Mouse (Mus musculus) midbrain, postnatal 0 days (tissue): Measurements from ENCODE around the gene Atp8b4. TPM values are rescaled to one million over a fixed set of nuclear protein-coding genes. Genes with fewer than 3 reads are reported as not detected.

ENCODE experiments used
- ATAC-seq: fragments of 200-750 bp; cut with Nextera tagmentation; 2 replicates; pipeline ENCODE4 v1.8.0; 2017; ENCODE audit warnings: moderate number of reproducible peaks, mild to moderate bottlenecking, moderate TSS enrichment, moderate library complexity; ENCODE audit not compliant: low FRiP score
- DNase-seq: peaks from one replicate; pipeline ENCODE4 v3.0.0-alpha.2; 2015; ENCODE audit warnings: low spot score
- H3K27ac ChIP-seq: fragments of 300-500 bp; sonication (generic); 2 replicates; pipeline ENCODE4 v1.5.1; 2014; ENCODE audit warnings: low read depth, mild to moderate bottlenecking, low read length, mixed read lengths
- H3K27me3 ChIP-seq: fragments of 300-500 bp; sonication (generic); 2 replicates; pipeline ENCODE4 v1.6.1; 2014; ENCODE audit warnings: low read length, control low read depth, mixed read lengths; ENCODE audit not compliant: insufficient read depth
- H3K36me3 ChIP-seq: fragments of 300-500 bp; sonication (generic); 2 replicates; pipeline ENCODE4 v1.6.1; 2014; ENCODE audit warnings: low read length, control low read depth, mixed read lengths; ENCODE audit not compliant: insufficient read depth
- H3K4me1 ChIP-seq: fragments of 300-500 bp; sonication (generic); 2 replicates; pipeline ENCODE4 v1.6.1; 2014; ENCODE audit warnings: mild to moderate bottlenecking, control low read depth, antibody characterized with exemption, low read length, mixed read lengths; ENCODE audit not compliant: insufficient read depth
- H3K4me2 ChIP-seq: fragments of 300-500 bp; sonication (generic); 2 replicates; pipeline ENCODE4 v1.6.1; 2014; ENCODE audit warnings: low read depth, mild to moderate bottlenecking, low read length, mixed read lengths; ENCODE audit not compliant: poor library complexity, severe bottlenecking
- H3K4me3 ChIP-seq: fragments of 300-500 bp; sonication (generic); 2 replicates; pipeline ENCODE4 v1.5.1; 2014; ENCODE audit warnings: low read depth, mild to moderate bottlenecking, low read length, moderate library complexity
- H3K9ac ChIP-seq: fragments of 300-500 bp; sonication (generic); replicated peaks from 2 replicates; pipeline ENCODE4 v1.6.1; 2014; ENCODE audit warnings: mild to moderate bottlenecking, low read length, moderate library complexity, mixed read lengths; ENCODE audit not compliant: poor library complexity, severe bottlenecking
- H3K9me3 ChIP-seq: fragments of 300-500 bp; sonication (generic); 2 replicates; pipeline ENCODE4 v1.6.1; 2016; ENCODE audit warnings: low read length, control low read depth
- CTCF ChIP-seq: IDR thresholded peaks from 2 replicates; pipeline ENCODE4 v1.5.1; 2016; ENCODE audit warnings: antibody characterized with exemption, mild to moderate bottlenecking
- WGBS: fragments of 180-500 bp; shearing (Covaris S2); extraction: QIAGEN DNeasy Blood & Tissue Kit; methylation state at CpG from one replicate; pipeline ENCODE4 v1.1.7; 2014; 5-methylcytosine and 5-hydroxymethylcytosine counted together
- polyA plus RNA-seq: library from polyadenylated mRNA; unstranded; fragments of >200 nt; fragmentation: Nextera tagmentation; extraction: Ambion mirVana; gene quantifications from 2 replicates; pipeline ENCODE4 v1.2.1, GENCODE M21; 2015
- total RNA-seq: library from RNA; depleted of rRNA; stranded (reverse); fragments of >200 nt; gene quantifications from 2 replicates; pipeline ENCODE4 v1.2.3, GENCODE M21; 2014; rRNA removed

Atp8b4 gene
- total and polyA plus RNA-seq, 2 experiments from 2014 or later = 0.22 TPM; not detected in 1

- WGBS = 80% methylated on average over 7 of the region's 7 CpGs
- no peak for ATAC-seq
- H3K4me2 ChIP-seq = no peak overlapping the region
Observed at GRCm38 (mm10) chr2:126286420-126286819, 214.1 kb downstream of the Atp8b4 start.

GRCm38 (mm10) chr2:126284071-126284470 is 216.4 kb downstream of the Atp8b4 start:
- Histone ChIP-seq H3K27ac (no peak overlapping the region), H3K27me3 (no peaks in the 10 kb centered on the region), H3K4me2 (no peak overlapping the region), H3K4me1 (no peaks in the 10 kb centered on the region), H3K4me3 (no peak overlapping the region), H3K9ac (no peak overlapping the region), H3K36me3 (no peaks in the 10 kb centered on the region), H3K9me3 (no peaks in the 10 kb centered on the region)
- 80% methylated on average over 6 of the region's 6 CpGs for WGBS
- ATAC-seq (no peak), DNase-seq (no peak)
- TF ChIP-seq CTCF = no peak

More at GRCm38 (mm10) chr2:126286420-126286819, 214.1 kb downstream of the Atp8b4 start:
- Histone ChIP-seq H3K4me1 (no peaks in the 10 kb centered on the region), H3K9me3 (no peaks in the 10 kb centered on the region), H3K4me3 (no peak overlapping the region), H3K27ac (no peak overlapping the region), H3K36me3 (no peaks in the 10 kb centered on the region), H3K27me3 (no peaks in the 10 kb centered on the region), H3K9ac (no peak overlapping the region)
- TF ChIP-seq CTCF = no peak
- DNase-seq = no peak

- H3K27me3 ChIP-seq = no peaks in the 10 kb centered on the region
- H3K4me3 ChIP-seq = no peak overlapping the region
- no peak for TF ChIP-seq CTCF
- DNase-seq (no peak), ATAC-seq (no peak)
- H3K4me1 ChIP-seq = no peaks in the 10 kb centered on the region
- no peak overlapping the region for H3K9ac ChIP-seq
- H3K9me3 ChIP-seq = no peaks in the 10 kb centered on the region
- no peaks in the 10 kb centered on the region for H3K36me3 ChIP-seq
- 81% methylated on average over 3 of the region's 3 CpGs for WGBS
- H3K4me2 ChIP-seq = no peak overlapping the region
- H3K27ac ChIP-seq = no peak overlapping the region
Observed at GRCm38 (mm10) chr2:126283086-126283485, 217.4 kb downstream of the Atp8b4 start.

- TF ChIP-seq CTCF = no peak
- Histone ChIP-seq H3K36me3 (no peaks in the 10 kb centered on the region), H3K27me3 (no peaks in the 10 kb centered on the region), H3K9me3 (no peaks in the 10 kb centered on the region), H3K4me2 (no peak overlapping the region), H3K9ac (no peak overlapping the region), H3K4me3 (no peak overlapping the region), H3K4me1 (no peaks in the 10 kb centered on the region), H3K27ac (no peak overlapping the region)
- no peak for DNase-seq
- no peak for ATAC-seq
- WGBS = 82% methylated on average over 3 of the region's 3 CpGs
Observed at GRCm38 (mm10) chr2:126275511-126275910, 225.0 kb downstream of the Atp8b4 start.

- no peak for DNase-seq
- Histone ChIP-seq H3K9ac (no peak overlapping the region), H3K4me1 (no peaks in the 10 kb centered on the region), H3K27ac (no peak overlapping the region), H3K4me2 (no peak overlapping the region), H3K4me3 (no peak overlapping the region), H3K36me3 (no peaks in the 10 kb centered on the region), H3K27me3 (no peaks in the 10 kb centered on the region), H3K9me3 (no peaks in the 10 kb centered on the region)
- no peak for ATAC-seq
- WGBS = 82% methylated on average over 3 of the region's 3 CpGs
- TF ChIP-seq CTCF = no peak
Observed at GRCm38 (mm10) chr2:126274826-126275405, 225.6 kb downstream of the Atp8b4 start.

- WGBS = 91% methylated on average over 3 of the region's 3 CpGs
- Histone ChIP-seq H3K27me3 (no peaks in the 10 kb centered on the region), H3K27ac (no peak overlapping the region), H3K36me3 (no peaks in the 10 kb centered on the region), H3K9ac (no peak overlapping the region), H3K9me3 (no peaks in the 10 kb centered on the region), H3K4me3 (no peak overlapping the region), H3K4me2 (no peak overlapping the region), H3K4me1 (no peaks in the 10 kb centered on the region)
- ATAC-seq (no peak), DNase-seq (no peak)
- no peak for TF ChIP-seq CTCF
Observed at GRCm38 (mm10) chr2:126274311-126274710, 226.2 kb downstream of the Atp8b4 start.

Other genes with a start within 250 kb of the Atp8b4 start
- gene Slc27a2, start 51.7 kb upstream of the Atp8b4 start, total RNA-seq = 10.7 and 13.6 TPM in 2 replicates
- 10.7 and 10.9 TPM in 2 replicates for gene Slc27a2, start 51.7 kb upstream of the Atp8b4 start, polyA plus RNA-seq
- gene Hdc, start 118.6 kb upstream of the Atp8b4 start, total RNA-seq = 3.2 and 5.6 TPM in 2 replicates
- gene Hdc, start 118.6 kb upstream of the Atp8b4 start, polyA plus RNA-seq = 2.8 and 3.8 TPM in 2 replicates
- gene Gabpb1, start 175.7 kb upstream of the Atp8b4 start, total RNA-seq = 11.5 and 25.1 TPM in 2 replicates
- 26.0 and 26.5 TPM in 2 replicates for gene Gabpb1, start 175.7 kb upstream of the Atp8b4 start, polyA plus RNA-seq
- gene Usp8, start 206.7 kb upstream of the Atp8b4 start, total RNA-seq = 18.6 and 20.1 TPM in 2 replicates
- gene Usp8, start 206.7 kb upstream of the Atp8b4 start, polyA plus RNA-seq = 17.8 and 18.7 TPM in 2 replicates